Mouse (Mus musculus) stomach, embryonic 16.5 days (tissue): ENCODE data around the gene Frmd4a. TPM values are rescaled to one million over a fixed set of nuclear protein-coding genes. Genes with fewer than 3 reads are reported as not detected.
A peak's percentile ranks its signal among the peaks of the same experiment; 100 is the strongest.
"Not testable (repeated sequence)": the region's sequence is repeated elsewhere in the genome, so short reads cannot be mapped to it uniquely, and the experiment has no call there.

Experiments used
- ATAC-seq: fragments of 200-750 bp; cut with Nextera tagmentation; 2 replicates; pipeline ENCODE4 v1.8.0; 2017; ENCODE audit warnings: moderate number of reproducible peaks, moderate TSS enrichment; ENCODE audit not compliant: insufficient read depth, low FRiP score
- H3K27ac ChIP-seq: fragments of 300-500 bp; sonication (generic); 2 replicates; pipeline ENCODE4 v1.5.1; 2014; ENCODE audit warnings: low read length
- H3K27me3 ChIP-seq: fragments of 300-500 bp; sonication (generic); 2 replicates; pipeline ENCODE4 v1.6.1; 2014; ENCODE audit warnings: low read length, control low read depth, mixed read lengths; ENCODE audit not compliant: control insufficient read depth, insufficient read depth
- H3K36me3 ChIP-seq: fragments of 300-500 bp; sonication (generic); 2 replicates; pipeline ENCODE4 v1.6.1; 2014; ENCODE audit warnings: low read length; ENCODE audit not compliant: control insufficient read depth, insufficient read depth
- H3K4me1 ChIP-seq: fragments of 300-500 bp; sonication (generic); 2 replicates; pipeline ENCODE4 v1.6.1; 2014; ENCODE audit warnings: low read length, control low read depth, mixed read lengths; ENCODE audit not compliant: control insufficient read depth, insufficient read depth
- H3K4me2 ChIP-seq: fragments of 300-500 bp; sonication (generic); 2 replicates; pipeline ENCODE4 v1.6.1; 2014; ENCODE audit warnings: low read depth, low read length, mixed read lengths
- H3K4me3 ChIP-seq: fragments of 300-500 bp; sonication (generic); replicated peaks from 2 replicates; pipeline ENCODE4 v1.5.1; 2014; ENCODE audit warnings: mild to moderate bottlenecking, low read length
- H3K9ac ChIP-seq: fragments of 300-500 bp; sonication (generic); 2 replicates; pipeline ENCODE4 v1.6.1; 2014; ENCODE audit warnings: low read length
- H3K9me3 ChIP-seq: fragments of 300-500 bp; sonication (generic); replicated peaks from 2 replicates; pipeline ENCODE4 v1.6.1; 2016; ENCODE audit warnings: low read length, control low read depth; ENCODE audit not compliant: control insufficient read depth
- WGBS: fragments of 180-500 bp; shearing (Covaris S2); extraction: QIAGEN DNeasy Blood & Tissue Kit; methylation state at CpG from one replicate; pipeline ENCODE4 v1.1.7; 2014; 5-methylcytosine and 5-hydroxymethylcytosine counted together
- polyA plus RNA-seq: library from polyadenylated mRNA; unstranded; fragments of >200 nt; fragmentation: Nextera tagmentation; extraction: Ambion mirVana; gene quantifications from 2 replicates; pipeline ENCODE4 v1.2.1, GENCODE M21; 2015

The Frmd4a gene
- polyA plus RNA-seq, 1 experiment from 2014 or later: 19.6 TPM

DNA sequence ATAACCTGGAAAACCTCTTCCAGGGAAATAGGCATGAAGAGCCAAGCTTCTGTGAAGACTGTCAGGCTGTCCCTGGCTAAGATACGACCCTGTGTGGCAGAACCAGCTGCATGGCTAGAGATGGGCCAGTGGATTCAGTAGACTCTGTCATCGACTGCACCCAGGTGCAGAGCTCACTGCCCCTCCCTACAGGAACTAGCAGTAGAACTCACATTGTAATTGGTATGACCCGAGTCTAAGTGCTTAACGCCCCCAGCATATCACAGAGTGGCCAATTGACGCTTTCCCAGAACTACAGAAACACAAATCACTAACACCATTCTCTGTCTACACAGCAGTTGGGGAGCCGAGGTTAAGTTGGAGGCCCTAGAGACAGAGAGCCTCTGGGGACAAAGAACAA, 232.2 kb downstream of the Frmd4a start:
- 50% methylated on average over 6 of the region's 6 CpGs for WGBS
- H3K9ac ChIP-seq: no peak overlapping the region
- no peak overlapping the region for H3K4me2 ChIP-seq
- no peak overlapping the region for H3K4me3 ChIP-seq
- H3K27ac ChIP-seq: no peak overlapping the region
- no peak for ATAC-seq
- H3K4me1 ChIP-seq: peaks cover 13% of the 10 kb centered on the region; the same call in 1 of the 2 replicates
- H3K27me3 ChIP-seq: no peaks in the 10 kb centered on the region
- no peaks in the 10 kb centered on the region for H3K9me3 ChIP-seq
- no peaks in the 10 kb centered on the region for H3K36me3 ChIP-seq

- no peaks in the 10 kb centered on the region for H3K9me3 ChIP-seq
- WGBS: 26% methylated on average over 9 of the region's 9 CpGs
- peak overlapping the region; percentile 24; the same call in 1 of the 2 replicates for H3K4me2 ChIP-seq
Observed at GRCm38 (mm10) chr2:4252541-4253291, 235.2 kb downstream of the Frmd4a start.

DNA sequence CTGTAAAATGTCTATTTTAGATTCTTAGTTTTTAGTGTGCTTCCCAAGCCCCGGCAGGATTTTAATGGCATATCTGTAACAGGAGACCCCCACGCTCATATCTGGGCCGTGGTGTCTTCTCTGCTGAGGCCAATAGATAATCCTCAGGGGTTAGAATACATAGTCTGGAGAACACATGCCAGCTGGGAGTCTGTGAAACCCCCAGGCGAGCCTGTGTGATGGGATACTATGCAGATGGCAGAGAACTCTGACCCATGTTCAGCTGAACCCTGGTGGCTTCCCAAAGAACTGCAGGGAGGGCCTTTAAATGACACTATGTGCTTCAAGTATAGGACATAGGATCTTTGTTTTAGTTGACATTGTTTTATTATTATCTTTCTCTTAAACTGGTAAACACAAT, 235.8 kb downstream of the Frmd4a start:
- no peaks in the 10 kb centered on the region for H3K27me3 ChIP-seq
- ATAC-seq: no peak; the same call in 1 of the 2 replicates
- peak overlapping the region; percentile 19 for H3K27ac ChIP-seq
- H3K9me3 ChIP-seq: no peaks in the 10 kb centered on the region
- H3K4me2 ChIP-seq: peak overlapping the region; percentile 24; the same call in 1 of the 2 replicates
- no peak overlapping the region for H3K4me3 ChIP-seq
- H3K9ac ChIP-seq: peak overlapping the region; percentile 43; the same call in 1 of the 2 replicates
- H3K36me3 ChIP-seq: no peaks in the 10 kb centered on the region
- WGBS: 17% methylated on average over 4 of the region's 4 CpGs
- H3K4me1 ChIP-seq: peaks cover 13% of the 10 kb centered on the region; the same call in 1 of the 2 replicates

More at GRCm38 (mm10) chr2:4252541-4253291, 235.2 kb downstream of the Frmd4a start:
- no peak overlapping the region for H3K9ac ChIP-seq
- no peaks in the 10 kb centered on the region for H3K27me3 ChIP-seq
- peak overlapping the region; percentile 19 for H3K27ac ChIP-seq
- peaks cover 13% of the 10 kb centered on the region; the same call in 1 of the 2 replicates for H3K4me1 ChIP-seq
- no peak for ATAC-seq
- H3K4me3 ChIP-seq: no peak overlapping the region
- H3K36me3 ChIP-seq: no peaks in the 10 kb centered on the region

DNA sequence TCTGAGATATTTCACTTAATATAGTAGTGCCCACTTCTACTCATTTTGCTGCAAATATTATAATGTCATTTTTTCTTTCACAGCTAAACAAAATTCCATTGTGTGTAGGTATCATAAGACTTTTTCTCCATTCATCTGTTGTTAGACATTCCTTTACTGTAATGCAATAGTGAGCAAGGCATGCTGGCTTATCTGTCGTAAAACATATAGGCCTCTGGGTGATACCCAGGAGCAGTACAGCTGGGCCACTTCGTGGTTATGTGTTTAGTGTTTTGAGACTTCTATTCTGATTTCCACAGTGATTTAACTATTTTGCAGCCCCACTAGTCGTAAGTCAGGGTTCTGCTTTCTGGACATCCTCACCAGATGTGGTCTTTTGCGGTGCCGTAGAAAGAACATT, 236.6 kb downstream of the Frmd4a start:
- Histone ChIP-seq H3K4me1 (peaks cover 13% of the 10 kb centered on the region; the same call in 1 of the 2 replicates), H3K4me2 (no peak overlapping the region), H3K27ac (no peak overlapping the region), H3K27me3 (no peaks in the 10 kb centered on the region), H3K4me3 (no peak overlapping the region), H3K9ac (no peak overlapping the region), H3K9me3 (no peaks in the 10 kb centered on the region), H3K36me3 (no peaks in the 10 kb centered on the region)
- ATAC-seq: no peak
- WGBS: 72% methylated on average over 5 of the region's 5 CpGs

DNA sequence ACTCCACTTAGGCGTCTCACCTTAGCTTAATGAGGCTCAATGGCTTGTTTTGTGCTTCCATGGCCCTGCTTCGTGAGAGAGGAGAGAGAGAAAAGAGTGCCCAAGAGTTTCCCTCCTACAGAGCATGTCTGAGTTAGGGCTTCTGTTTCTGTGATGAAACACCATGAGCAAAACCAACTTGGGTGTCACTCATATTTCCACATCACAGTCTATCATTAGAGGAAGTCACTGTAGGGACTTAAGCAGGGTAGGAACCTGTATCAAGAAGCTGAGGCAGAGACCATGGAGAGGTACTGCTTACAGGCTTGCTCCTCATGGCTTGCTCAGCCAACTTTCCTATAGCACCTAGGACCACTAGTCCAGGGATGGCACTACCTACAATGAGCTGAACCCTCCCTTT, 238.7 kb downstream of the Frmd4a start:
- no peak overlapping the region for H3K4me3 ChIP-seq
- no peaks in the 10 kb centered on the region for H3K27me3 ChIP-seq
- H3K27ac ChIP-seq: no peak overlapping the region
- 80% methylated on average over 2 of the region's 2 CpGs for WGBS
- H3K9ac ChIP-seq: no peak overlapping the region
- no peaks in the 10 kb centered on the region for H3K36me3 ChIP-seq
- ATAC-seq: no peak
- peaks cover 13% of the 10 kb centered on the region; the same call in 1 of the 2 replicates for H3K4me1 ChIP-seq
- no peaks in the 10 kb centered on the region for H3K9me3 ChIP-seq
- no peak overlapping the region for H3K4me2 ChIP-seq

DNA sequence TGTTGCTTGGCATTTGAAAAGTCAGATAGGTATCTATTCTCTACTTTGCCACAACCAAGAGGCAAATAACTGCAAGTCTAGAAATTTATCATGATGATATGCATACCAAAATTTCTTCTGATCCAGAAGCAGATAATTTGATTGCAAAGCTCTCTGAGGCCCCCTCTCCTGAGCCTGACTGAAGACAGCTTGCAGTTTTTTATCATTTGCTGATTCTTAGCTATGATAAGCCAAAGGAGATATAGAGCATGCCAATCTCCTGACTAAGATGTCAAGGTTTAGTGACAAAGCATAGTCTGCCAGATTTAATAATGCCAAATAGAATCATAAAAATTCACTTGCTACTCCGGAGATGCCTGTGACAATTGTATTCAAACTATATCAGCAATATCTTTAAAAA, 240.1 kb downstream of the Frmd4a start:
- Histone ChIP-seq H3K9ac (no peak overlapping the region), H3K4me1 (peaks cover 7% of the 10 kb centered on the region; the same call in 1 of the 2 replicates), H3K4me2 (no peak overlapping the region), H3K9me3 (no peaks in the 10 kb centered on the region), H3K4me3 (no peak overlapping the region), H3K27ac (no peak overlapping the region), H3K36me3 (no peaks in the 10 kb centered on the region), H3K27me3 (no peaks in the 10 kb centered on the region)
- 93% methylated on average over 1 of the region's 1 CpGs for WGBS
- ATAC-seq: no peak

- H3K4me3 ChIP-seq, H3K27ac ChIP-seq, H3K9ac ChIP-seq, H3K27me3 ChIP-seq, H3K36me3 ChIP-seq, ATAC-seq, H3K4me2 ChIP-seq, H3K9me3 ChIP-seq, H3K4me1 ChIP-seq: not testable (repeated sequence)
- WGBS: 93% methylated on average over 12 of the region's 12 CpGs
Observed at GRCm38 (mm10) chr2:4258803-4259202, 241.3 kb downstream of the Frmd4a start.

GRCm38 (mm10) chr2:4260324-4261058, 243.0 kb downstream of the Frmd4a start:
- Histone ChIP-seq H3K36me3 (no peaks in the 10 kb centered on the region), H3K9me3 (no peaks in the 10 kb centered on the region), H3K4me2 (no peak overlapping the region), H3K27me3 (no peaks in the 10 kb centered on the region), H3K27ac (no peak overlapping the region), H3K4me3 (no peak overlapping the region), H3K9ac (no peak overlapping the region), H3K4me1 (no peaks in the 10 kb centered on the region)
- ATAC-seq: no peak
- 52% methylated on average over 10 of the region's 10 CpGs for WGBS

- no peak overlapping the region for H3K4me3 ChIP-seq
- H3K4me1 ChIP-seq: no peaks in the 10 kb centered on the region
- no peak overlapping the region for H3K27ac ChIP-seq
- H3K36me3 ChIP-seq: no peaks in the 10 kb centered on the region
- H3K9ac ChIP-seq: no peak overlapping the region
- no peak overlapping the region for H3K4me2 ChIP-seq
- WGBS: 78% methylated on average over 3 of the region's 3 CpGs
- no peaks in the 10 kb centered on the region for H3K9me3 ChIP-seq
- H3K27me3 ChIP-seq: no peaks in the 10 kb centered on the region
- no peak for ATAC-seq
Observed at GRCm38 (mm10) chr2:4262667-4263066, 245.2 kb downstream of the Frmd4a start.
